Mouse (Mus musculus) cortical plate, adult 2 months (tissue): ENCODE results near the gene Sag. TPM values are rescaled to one million over a fixed set of nuclear protein-coding genes. Genes with fewer than 3 reads are reported as not detected.

Source experiments
- H3K27ac ChIP-seq: fragments of 200-500 bp; 2 replicates; pipeline ENCODE4 v1.5.1; 2012; ENCODE audit warnings: low read length, control low read depth, inconsistent platforms; ENCODE audit not compliant: insufficient read depth
- H3K4me1 ChIP-seq: fragments of 200-500 bp; 2 replicates; pipeline ENCODE4 v1.6.1; 2011; ENCODE audit warnings: low read length; ENCODE audit not compliant: control insufficient read depth, insufficient read depth
- H3K4me3 ChIP-seq: fragments of 200-500 bp; 2 replicates; pipeline ENCODE4 v1.5.1; 2011; ENCODE audit warnings: mild to moderate bottlenecking, low read length, control low read depth; ENCODE audit not compliant: insufficient read depth
- CTCF ChIP-seq: fragments of 200-500 bp; IDR thresholded peaks from 2 replicates; pipeline ENCODE4 v1.5.1; 2011; ENCODE audit warnings: mild to moderate bottlenecking, control low read depth, low read length; ENCODE audit not compliant: insufficient read depth; ENCODE audit errors: extremely low read depth
- POLR2A ChIP-seq: fragments of 200-500 bp; IDR thresholded peaks from 2 replicates; pipeline ENCODE4 v1.6.1; 2011; ENCODE audit warnings: mild to moderate bottlenecking, low read length, control low read depth; ENCODE audit not compliant: insufficient read depth; ENCODE audit errors: extremely low read depth
- polyA plus RNA-seq: library from polyadenylated mRNA; depleted of rRNA; stranded (reverse); fragments of >200 nt; gene quantifications from 2 replicates; pipeline ENCODE4 v1.2.3, GENCODE M21; 2012; rRNA removed

The Sag gene
- polyA plus RNA-seq, 1 experiment = 2.2 TPM

DNA sequence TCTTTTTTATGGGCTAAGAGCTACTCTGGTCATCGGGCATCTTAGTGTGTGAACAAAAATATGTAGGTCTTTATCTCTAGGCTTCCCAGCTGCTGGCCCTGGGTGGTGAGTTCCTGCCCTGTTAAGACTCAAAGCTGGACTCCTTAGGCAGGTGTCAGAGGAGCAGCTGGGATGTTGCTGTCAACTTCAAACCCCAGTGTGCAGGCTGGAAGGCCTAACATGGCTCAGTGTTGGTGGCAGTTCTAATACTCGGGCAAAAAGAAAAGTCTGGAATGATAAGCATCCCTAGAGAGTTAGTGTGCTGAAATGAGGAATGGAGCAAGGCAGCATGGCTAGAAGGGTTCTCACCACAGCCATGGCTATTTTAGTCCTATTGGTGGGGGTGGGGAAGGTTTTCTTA lies 77.4 kb downstream of the Sag start:
- H3K27ac ChIP-seq = no peak overlapping the region
- TF ChIP-seq POLR2A (no peak), CTCF (no peak)
- H3K4me1 ChIP-seq = peaks cover 9% of the 10 kb centered on the region
- no peak overlapping the region for H3K4me3 ChIP-seq

DNA sequence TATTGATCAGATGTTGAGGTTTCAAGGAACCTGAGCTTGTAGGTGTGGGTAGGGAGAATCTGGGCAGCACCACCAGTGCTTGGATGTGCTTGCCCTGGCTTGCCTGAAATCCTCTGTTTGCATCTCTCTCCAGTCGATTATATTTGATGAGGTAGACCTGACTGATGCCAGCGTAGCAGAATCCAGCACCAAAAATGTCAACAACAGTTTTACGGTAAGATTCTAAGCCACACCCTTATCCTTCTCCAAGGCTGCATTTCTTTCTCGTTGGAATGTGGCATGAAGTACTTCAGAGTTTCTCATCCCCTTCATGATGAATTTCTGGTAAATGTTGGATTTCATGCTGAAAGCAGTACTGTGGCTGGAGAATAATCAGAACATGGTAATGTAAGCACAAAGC lies 78.2 kb downstream of the Sag start:
- Histone ChIP-seq H3K27ac (no peak overlapping the region), H3K4me3 (no peak overlapping the region), H3K4me1 (peaks cover 9% of the 10 kb centered on the region)
- no peak for TF ChIP-seq CTCF
- TF ChIP-seq POLR2A = no peak

DNA sequence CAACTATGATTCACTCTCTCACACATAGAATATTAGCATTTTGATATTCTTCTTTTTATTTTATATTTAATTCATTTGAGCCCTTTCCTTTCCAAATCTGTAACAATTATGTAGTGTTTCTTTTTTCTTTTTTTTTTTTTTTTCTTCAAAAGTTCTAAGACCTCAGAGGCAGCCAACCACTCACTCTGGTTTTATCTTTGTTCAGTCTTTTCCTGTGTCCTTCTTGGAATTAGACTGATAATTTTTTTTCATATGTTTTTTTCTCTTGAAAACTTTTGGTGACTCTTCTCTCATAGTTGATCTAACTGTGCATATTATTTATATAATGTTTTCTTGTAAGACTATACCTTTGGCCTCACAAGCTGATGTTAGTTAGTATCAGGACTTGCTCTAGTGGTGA lies 79.1 kb downstream of the Sag start:
- peaks cover 9% of the 10 kb centered on the region for H3K4me1 ChIP-seq
- no peak for TF ChIP-seq POLR2A
- no peak for TF ChIP-seq CTCF

DNA sequence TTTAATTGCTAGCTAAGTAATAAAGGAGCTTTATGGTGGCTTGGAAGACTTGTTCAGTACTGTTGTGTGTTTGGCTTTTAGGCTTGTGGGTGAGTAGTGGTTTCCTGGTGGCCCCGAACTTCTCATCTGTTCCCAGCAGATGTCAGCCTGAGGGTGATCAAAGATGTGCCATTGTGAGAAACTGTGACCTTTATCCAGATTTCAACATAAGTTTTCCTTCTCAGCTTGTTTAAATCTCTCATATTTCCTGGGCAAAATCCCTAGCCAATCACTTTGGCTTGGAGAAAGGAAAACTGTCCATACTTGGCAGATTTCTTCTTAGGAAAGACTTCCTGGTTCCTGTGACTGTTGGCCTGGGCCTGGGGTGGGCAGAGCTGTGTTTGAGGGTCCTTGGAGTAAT lies 87.5 kb downstream of the Sag start:
- H3K27ac ChIP-seq = no peak overlapping the region
- no peak for TF ChIP-seq CTCF
- no peak for TF ChIP-seq POLR2A
- H3K4me3 ChIP-seq = no peak overlapping the region
- H3K4me1 ChIP-seq = no peaks in the 10 kb centered on the region; the same call in 1 of the 2 replicates

More for the DNA sequence above, 79.1 kb downstream of the Sag start:
- no peak overlapping the region for H3K27ac ChIP-seq
- H3K4me3 ChIP-seq = no peak overlapping the region

DNA sequence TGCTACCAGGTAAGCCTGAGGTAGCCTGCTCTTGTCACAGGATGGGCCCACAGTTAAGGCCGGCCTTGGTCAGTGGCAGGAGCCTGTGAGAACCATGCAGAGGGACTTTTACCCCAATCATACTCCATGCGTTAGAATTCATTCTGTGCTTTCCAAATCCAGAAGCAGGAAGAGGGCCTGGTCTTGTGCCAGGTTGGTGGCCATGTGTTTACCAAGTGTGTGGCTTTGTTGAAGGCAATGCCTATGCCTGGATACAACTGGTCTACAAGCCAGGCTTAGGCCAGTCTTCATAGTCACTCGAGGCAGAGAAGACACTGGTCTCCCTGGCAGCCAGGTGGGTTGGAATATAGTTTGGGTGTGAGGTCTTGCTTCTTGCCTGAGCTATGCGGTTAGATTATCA lies 88.2 kb downstream of the Sag start:
- TF ChIP-seq CTCF = no peak
- no peak for TF ChIP-seq POLR2A
- Histone ChIP-seq H3K27ac (no peak overlapping the region), H3K4me3 (no peak overlapping the region), H3K4me1 (no peaks in the 10 kb centered on the region; the same call in 1 of the 2 replicates)

DNA sequence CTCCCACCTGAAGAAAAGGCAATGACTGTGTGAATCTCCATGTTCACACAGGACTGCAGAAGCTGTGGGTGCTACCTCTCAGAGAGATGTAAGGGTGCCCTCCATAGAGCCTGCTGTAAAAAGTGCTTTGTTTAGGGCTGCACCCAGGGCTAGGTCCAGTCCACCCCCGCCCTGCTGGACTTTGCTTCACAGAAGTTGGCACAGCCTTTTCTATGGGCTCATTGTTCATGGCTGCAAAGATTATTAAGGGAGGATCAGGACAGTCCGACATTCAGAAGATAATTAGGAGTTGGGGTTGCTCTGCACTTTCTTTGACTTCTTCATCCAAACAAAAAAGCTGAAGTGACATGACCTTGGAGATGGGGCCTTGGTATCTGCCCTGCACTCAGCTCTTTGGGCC lies 89.0 kb downstream of the Sag start:
- TF ChIP-seq CTCF = no peak
- no peak for TF ChIP-seq POLR2A
- H3K27ac ChIP-seq = no peak overlapping the region
- no peak overlapping the region for H3K4me3 ChIP-seq
- H3K4me1 ChIP-seq = no peaks in the 10 kb centered on the region; the same call in 1 of the 2 replicates

DNA sequence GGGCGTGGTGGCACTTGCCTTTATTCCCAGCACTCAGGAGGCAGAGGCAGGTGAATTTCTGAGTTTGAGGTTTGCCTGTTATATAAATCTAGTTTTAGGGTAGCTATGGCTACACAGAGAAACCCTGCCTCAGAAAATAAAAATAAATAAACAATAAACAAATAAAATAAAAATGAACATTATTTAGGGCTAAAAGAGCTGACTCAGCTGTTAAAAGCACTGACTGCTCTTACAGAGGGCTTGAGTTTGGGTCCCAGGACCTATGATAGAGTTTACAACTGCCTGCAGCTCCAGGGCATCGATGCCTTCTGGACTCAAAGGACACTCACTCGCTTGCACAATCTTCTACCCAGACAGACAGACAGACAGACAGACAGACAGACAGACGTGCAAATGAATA lies 89.9 kb downstream of the Sag start:
- no peak for TF ChIP-seq POLR2A
- no peak for TF ChIP-seq CTCF
- H3K27ac ChIP-seq = no peak overlapping the region

More for the DNA sequence above, 89.9 kb downstream of the Sag start:
- Histone ChIP-seq H3K4me1 (no peaks in the 10 kb centered on the region; the same call in 1 of the 2 replicates), H3K4me3 (no peak overlapping the region)

Other genes with a start within 250 kb of the Sag start
- 293 and 323 TPM in 2 replicates for gene Ngef, start 229.8 kb upstream of the Sag start, polyA plus RNA-seq
- 18.2 and 18.3 TPM in 2 replicates for gene Inpp5d, start 183.4 kb upstream of the Sag start, polyA plus RNA-seq
- gene Atg16l1, start 47.8 kb upstream of the Sag start, polyA plus RNA-seq = 76.2 and 79.2 TPM in 2 replicates
- gene Dgkd, start 49.6 kb downstream of the Sag start, polyA plus RNA-seq = 53.3 and 61.4 TPM in 2 replicates
- gene Usp40, start 204.9 kb downstream of the Sag start, polyA plus RNA-seq = 17.7 TPM in 2 replicates